Mouse (Mus musculus): Measurements from ENCODE around the gene Thap12. TPM values are rescaled to one million over a fixed set of nuclear protein-coding genes. Genes with fewer than 3 reads are reported as not detected.

The Thap12 gene
- polyA plus RNA-seq, 3 experiments from 2014 or later: 13.2 to 14.9 (median 13.9) TPM

DNA sequence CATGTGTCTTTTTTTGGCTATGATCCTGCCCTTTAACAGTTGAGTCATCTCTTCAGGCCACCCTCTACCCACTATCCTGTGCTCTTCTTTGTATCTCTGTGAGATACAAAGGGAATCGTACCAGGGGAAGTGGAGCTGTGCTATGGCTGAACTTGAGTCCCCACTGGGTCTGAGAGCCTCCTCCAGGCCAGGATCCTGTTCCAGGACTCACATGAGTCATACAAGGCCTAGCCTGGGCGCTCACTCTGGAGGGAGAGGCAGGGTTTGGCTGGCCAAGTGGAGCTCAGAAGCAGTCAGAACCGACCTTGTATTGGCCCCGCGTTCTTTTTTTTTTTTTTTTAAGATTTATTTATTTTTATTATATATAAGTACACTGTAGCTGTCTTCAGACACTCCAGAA is 57.2 kb downstream of the Thap12 start:
- ATAC-seq: no peak

DNA sequence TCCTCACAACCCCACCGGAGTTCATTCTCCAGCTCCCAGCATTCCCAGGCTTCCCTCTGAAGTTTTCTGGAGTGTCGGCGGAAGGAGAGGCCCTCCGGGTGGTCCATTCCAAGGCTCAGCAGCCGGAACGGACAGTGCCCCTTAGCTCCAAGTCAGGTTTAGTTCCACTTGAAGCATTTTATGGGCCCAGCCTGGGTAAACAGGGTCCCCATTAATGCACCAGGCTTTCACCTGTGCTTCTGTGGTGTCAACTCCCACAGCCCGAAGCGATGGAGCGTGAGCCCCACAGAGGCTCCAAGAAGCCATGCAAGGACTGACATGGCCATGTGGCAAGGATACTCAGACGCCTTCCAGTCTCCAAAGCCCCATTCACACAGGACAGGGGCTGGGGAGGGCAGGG is 61.0 kb downstream of the Thap12 start:
- ATAC-seq: no peak

DNA sequence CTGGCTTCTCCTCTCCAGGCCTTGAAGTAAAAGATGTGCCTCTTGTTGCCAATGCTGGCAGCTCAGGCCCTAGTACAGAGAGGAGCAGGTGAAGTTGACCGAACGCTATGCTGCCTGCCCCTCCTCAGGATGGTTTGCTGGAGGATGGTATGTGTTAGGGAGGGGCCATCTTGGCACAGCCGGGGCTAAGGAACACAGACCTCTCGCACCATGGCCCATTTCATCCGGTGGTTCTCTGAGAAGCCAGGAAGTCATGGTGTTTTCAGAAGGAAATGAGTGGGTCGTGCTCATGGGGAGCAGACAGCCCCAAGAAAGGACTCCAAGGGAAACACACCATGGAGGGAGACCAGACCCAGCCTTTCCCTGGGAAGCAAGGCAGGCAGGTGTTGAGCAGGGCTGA is 64.4 kb downstream of the Thap12 start:
- no peak for ATAC-seq

Other genes starting within 250 kb of the Thap12 start
- gene Lrrc32, start 213.8 kb upstream of the Thap12 start, polyA plus RNA-seq (2017; shearing (Covaris generic)): 10 to 100 TPM; 13.6 to 50.0 (median 44.7) TPM
- gene Emsy, start 46.3 kb upstream of the Thap12 start, polyA plus RNA-seq (2017; shearing (Covaris generic)): 10 to 100 TPM; 59.5 to 72.4 (median 63.1) TPM
- gene Wnt11, start 132.0 kb downstream of the Thap12 start, polyA plus RNA-seq (2017; shearing (Covaris generic)): not detected